Mouse (Mus musculus) heart, embryonic 11.5 days (tissue): ENCODE measurements around the gene Mtrf1l. TPM values are rescaled to one million over a fixed set of nuclear protein-coding genes. Genes with fewer than 3 reads are reported as not detected.

Experiments
- ATAC-seq: fragments of 200-750 bp; cut with Nextera tagmentation; replicated peaks from 2 replicates; pipeline ENCODE4 v1.8.0; 2017; ENCODE audit warnings: moderate library complexity; ENCODE audit not compliant: insufficient number of reproducible peaks, low FRiP score, low TSS enrichment
- H3K27ac ChIP-seq: fragments of 300-500 bp; sonication (generic); 2 replicates; pipeline ENCODE4 v1.5.1; 2014; ENCODE audit warnings: mild to moderate bottlenecking, low read depth, low read length
- H3K27me3 ChIP-seq: fragments of 300-500 bp; sonication (generic); 2 replicates; pipeline ENCODE4 v1.6.1; 2014; ENCODE audit warnings: mild to moderate bottlenecking, low read length, mixed read lengths; ENCODE audit not compliant: control insufficient read depth, insufficient read depth
- H3K36me3 ChIP-seq: fragments of 300-500 bp; sonication (generic); 2 replicates; pipeline ENCODE4 v1.6.1; 2014; ENCODE audit warnings: mild to moderate bottlenecking, low read length, moderate library complexity, mixed read lengths; ENCODE audit not compliant: control insufficient read depth, insufficient read depth
- H3K4me1 ChIP-seq: fragments of 300-500 bp; sonication (generic); 2 replicates; pipeline ENCODE4 v1.6.1; 2014; ENCODE audit warnings: low read length; ENCODE audit not compliant: control insufficient read depth, insufficient read depth
- H3K4me2 ChIP-seq: fragments of 300-500 bp; sonication (generic); 2 replicates; pipeline ENCODE4 v1.6.1; 2014; ENCODE audit warnings: mild to moderate bottlenecking, moderate library complexity
- H3K4me3 ChIP-seq: fragments of 300-500 bp; sonication (generic); 2 replicates; pipeline ENCODE4 v1.5.1; 2014; ENCODE audit warnings: low read depth, low read length
- H3K9ac ChIP-seq: fragments of 300-500 bp; sonication (generic); 2 replicates; pipeline ENCODE4 v1.6.1; 2014; ENCODE audit warnings: mild to moderate bottlenecking, low read depth, low read length, moderate library complexity
- H3K9me3 ChIP-seq: fragments of 300-500 bp; sonication (generic); replicated peaks from 2 replicates; pipeline ENCODE4 v1.6.1; 2016; ENCODE audit warnings: low read length; ENCODE audit not compliant: control insufficient read depth
- WGBS: fragments of 180-500 bp; shearing (Covaris S2); extraction: QIAGEN DNeasy Blood & Tissue Kit; methylation state at CpG from one replicate; pipeline ENCODE4 v1.1.7; 2014; ENCODE audit not compliant: insufficient replicate concordance; 5-methylcytosine and 5-hydroxymethylcytosine counted together
- polyA plus RNA-seq: library from polyadenylated mRNA; unstranded; fragments of >200 nt; fragmentation: Nextera tagmentation; extraction: Ambion mirVana; gene quantifications from 2 replicates; pipeline ENCODE4 v1.2.1, GENCODE M21; 2014

Mtrf1l gene
- polyA plus RNA-seq, 1 experiment from 2014 or later: 12.6 TPM

GRCm38 (mm10) chr10:5802866-5803265 lies 20.8 kb downstream of the Mtrf1l start:
- H3K36me3 ChIP-seq: peaks cover 30% of the 10 kb centered on the region
- no peaks in the 10 kb centered on the region for H3K27me3 ChIP-seq
- H3K9ac ChIP-seq: peak overlapping the region; percentile 65; the same call in 1 of the 2 replicates
- no peaks in the 10 kb centered on the region for H3K9me3 ChIP-seq
- H3K4me2 ChIP-seq: peak overlapping the region; percentile 88
- H3K4me1 ChIP-seq: peaks cover 6% of the 10 kb centered on the region
- WGBS: 35% methylated on average over 6 of the region's 6 CpGs
- H3K27ac ChIP-seq: no peak overlapping the region
- peak overlapping the region; percentile 81 for H3K4me3 ChIP-seq
- no peak for ATAC-seq

GRCm38 (mm10) chr10:5800490-5800889 lies 23.2 kb downstream of the Mtrf1l start:
- Histone ChIP-seq H3K4me2 (no peak overlapping the region), H3K9ac (no peak overlapping the region), H3K27me3 (no peaks in the 10 kb centered on the region), H3K4me1 (peaks cover 6% of the 10 kb centered on the region), H3K27ac (no peak overlapping the region), H3K4me3 (no peak overlapping the region), H3K9me3 (no peaks in the 10 kb centered on the region), H3K36me3 (peaks cover 30% of the 10 kb centered on the region)
- 88% methylated on average over 1 of the region's 1 CpGs for WGBS
- no peak for ATAC-seq

- Histone ChIP-seq H3K4me1 (peaks cover 6% of the 10 kb centered on the region), H3K27ac (no peak overlapping the region), H3K9me3 (no peaks in the 10 kb centered on the region), H3K27me3 (no peaks in the 10 kb centered on the region), H3K9ac (no peak overlapping the region), H3K4me2 (no peak overlapping the region), H3K36me3 (peaks cover 30% of the 10 kb centered on the region), H3K4me3 (no peak overlapping the region)
- WGBS: 73% methylated on average over 4 of the region's 4 CpGs
- no peak for ATAC-seq
These were observed 25.6 kb downstream of the Mtrf1l start for GRCm38 (mm10) chr10:5798069-5798468.

- H3K9ac ChIP-seq: no peak overlapping the region
- no peak for ATAC-seq
- no peak overlapping the region for H3K4me3 ChIP-seq
- no peaks in the 10 kb centered on the region for H3K36me3 ChIP-seq
- H3K4me1 ChIP-seq: no peaks in the 10 kb centered on the region
- no peak overlapping the region for H3K4me2 ChIP-seq
- H3K27me3 ChIP-seq: no peaks in the 10 kb centered on the region
- WGBS: 17% methylated on average over 12 of the region's 12 CpGs
- no peaks in the 10 kb centered on the region for H3K9me3 ChIP-seq
- H3K27ac ChIP-seq: no peak overlapping the region
These were observed 33.1 kb downstream of the Mtrf1l start for GRCm38 (mm10) chr10:5790657-5791056.

- 16% methylated on average over 4 of the region's 4 CpGs for WGBS
- Histone ChIP-seq H3K9ac (no peak overlapping the region), H3K4me2 (no peak overlapping the region), H3K4me3 (no peak overlapping the region), H3K27me3 (no peaks in the 10 kb centered on the region), H3K36me3 (no peaks in the 10 kb centered on the region), H3K9me3 (no peaks in the 10 kb centered on the region), H3K4me1 (no peaks in the 10 kb centered on the region), H3K27ac (no peak overlapping the region)
- no peak for ATAC-seq
These were observed 36.8 kb downstream of the Mtrf1l start for GRCm38 (mm10) chr10:5786923-5787322.

Other genes starting within 250 kb of the Mtrf1l start
- 3.8 and 4.5 TPM in 2 replicates for gene Myct1, start 230.1 kb downstream of the Mtrf1l start, polyA plus RNA-seq
- gene Vip, start 184.7 kb downstream of the Mtrf1l start, polyA plus RNA-seq: not detected in 2 replicates
- 57.2 and 59.2 TPM in 2 replicates for gene Fbxo5, start 18.3 kb downstream of the Mtrf1l start, polyA plus RNA-seq
- 1.0 and 1.7 TPM in 2 replicates for gene Rgs17, start 98.5 kb upstream of the Mtrf1l start, polyA plus RNA-seq